Mouse (Mus musculus) heart, postnatal 36 days (tissue): ENCODE data around the gene Fhit. TPM values are rescaled to one million over a fixed set of nuclear protein-coding genes. Genes with fewer than 3 reads are reported as not detected.

Source experiments
- DNase-seq, 2 experiments: peaks; one replicate each; pipeline ENCODE4 v3.0.0; 2021 to 2022
- intact Hi-C: fragments of 180-260 bp; cut with DNase I; formaldehyde crosslinking; loops from one replicate; pipeline ENCODE4 v1.15.1; 2025
- total RNA-seq, 2 experiments: library from RNA; stranded (reverse); gene quantifications; 2 replicates each; pipeline ENCODE4 v1.2.3; 2021

The Fhit gene
- total RNA-seq, 2 experiments from 2014 or later = 1.6 to 2.7 TPM

DNA sequence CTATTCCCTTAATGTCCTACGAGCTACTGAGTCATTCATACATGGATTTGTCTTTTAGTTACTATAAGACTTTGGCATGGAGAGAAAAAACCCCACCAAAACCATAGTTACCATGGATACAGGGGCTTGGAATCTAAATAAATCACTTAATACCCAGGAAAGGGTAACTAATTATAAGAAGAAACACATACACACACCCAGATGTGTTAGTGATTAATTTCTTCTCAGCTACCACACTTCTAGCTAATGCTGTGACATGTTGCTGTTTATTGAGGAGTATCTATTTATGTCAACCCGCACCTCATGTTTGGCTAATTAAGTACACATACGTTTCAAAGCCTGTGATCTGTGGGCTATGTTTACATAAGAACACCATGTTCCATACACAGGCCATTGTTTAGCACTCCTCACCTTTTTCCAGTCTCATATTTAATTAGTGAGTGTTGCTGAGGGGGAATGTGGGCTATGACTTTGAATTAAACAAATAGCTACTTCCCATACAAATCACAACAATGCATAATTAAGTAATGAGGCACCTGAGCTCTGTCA, 1373.4 kb downstream of the Fhit start:
- intact Hi-C loops = no loop called here
- DNase-seq = no peak

DNA sequence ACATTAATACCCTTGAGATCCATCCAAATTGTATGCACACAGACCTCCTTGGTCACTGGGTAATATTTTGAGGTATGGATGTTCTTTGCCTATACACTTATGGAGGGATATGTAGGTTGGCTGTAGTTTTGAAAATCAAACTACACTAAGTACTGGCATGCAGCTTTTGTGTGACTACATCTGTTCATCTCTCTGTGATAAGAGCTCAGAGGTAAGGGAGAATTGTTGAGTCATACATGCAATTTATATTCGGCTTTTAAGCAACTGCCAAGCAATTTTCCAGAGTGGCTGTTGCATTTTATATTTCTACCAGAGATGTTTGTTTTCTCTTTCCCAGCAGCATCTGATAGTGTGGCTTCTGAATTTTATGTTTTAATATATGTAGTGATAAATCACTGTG, 1374.4 kb downstream of the Fhit start:
- no peak for DNase-seq
- intact Hi-C loops = no loop called here

DNA sequence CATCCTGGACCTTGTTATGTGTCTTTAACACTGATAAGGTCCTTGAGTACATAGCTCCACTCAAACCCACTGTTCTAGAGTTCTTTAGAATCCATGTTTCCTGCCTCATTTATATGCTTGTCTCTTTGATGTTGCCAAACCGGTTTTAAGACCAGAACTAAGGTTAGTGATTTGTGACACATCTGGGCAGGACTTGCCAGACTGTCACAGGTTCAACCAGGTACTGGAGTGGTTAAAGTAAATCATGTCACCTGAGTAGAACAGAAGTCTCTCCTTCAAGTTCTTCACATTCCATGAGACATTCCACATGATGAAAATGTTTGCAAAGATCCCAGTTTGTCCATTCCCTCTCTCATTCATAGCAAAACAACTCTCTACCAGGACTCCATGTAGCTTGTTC, 1376.0 kb downstream of the Fhit start:
- DNase-seq = no peak
- intact Hi-C loops = no loop called here

DNA sequence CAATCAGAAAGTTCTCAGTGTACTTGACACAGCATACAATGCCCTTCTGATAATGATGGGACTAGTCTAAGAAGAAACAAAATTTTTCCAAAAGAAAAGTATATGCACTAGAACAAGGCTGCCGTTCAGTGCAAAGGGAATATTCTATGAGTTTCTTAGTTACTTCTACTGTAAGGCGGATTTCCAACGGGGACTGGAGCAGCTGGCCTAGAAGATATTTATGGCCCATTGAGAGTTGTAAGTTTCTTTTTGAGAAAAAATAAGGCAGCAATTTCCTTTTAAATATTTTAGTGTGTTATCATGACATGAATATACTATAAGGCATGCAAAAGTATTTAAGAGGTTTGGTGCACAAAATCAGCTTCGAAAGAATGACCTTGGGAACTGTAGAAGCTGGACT, 1410.5 kb downstream of the Fhit start:
- no peak for DNase-seq

DNA sequence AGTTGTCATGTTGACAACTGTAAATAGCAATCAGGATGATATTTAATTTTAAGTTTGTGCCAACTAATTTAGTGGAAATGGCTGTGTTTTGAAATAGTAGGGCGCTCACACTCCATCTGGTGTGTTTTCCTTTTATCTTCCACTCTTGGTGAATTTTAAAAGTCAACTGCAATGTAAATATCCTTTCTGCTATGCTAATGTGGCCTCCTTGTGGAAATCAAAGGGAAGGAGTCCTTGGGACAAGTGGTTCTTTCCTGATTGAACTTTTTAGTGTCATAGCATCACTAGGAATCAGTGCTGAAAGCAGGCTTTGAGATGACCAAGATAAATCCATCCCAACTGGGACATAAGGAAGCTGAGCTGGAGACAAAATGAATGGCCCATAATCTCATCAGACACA, 1413.1 kb downstream of the Fhit start:
- no peak for DNase-seq
- intact Hi-C loops = loop anchor here (10.0 kb wide), 1 partner anchor 354 kb away; no protein-coding TSS in a partner anchor

More for the DNA sequence above, 1410.5 kb downstream of the Fhit start:
- intact Hi-C loops = no loop called here

DNA sequence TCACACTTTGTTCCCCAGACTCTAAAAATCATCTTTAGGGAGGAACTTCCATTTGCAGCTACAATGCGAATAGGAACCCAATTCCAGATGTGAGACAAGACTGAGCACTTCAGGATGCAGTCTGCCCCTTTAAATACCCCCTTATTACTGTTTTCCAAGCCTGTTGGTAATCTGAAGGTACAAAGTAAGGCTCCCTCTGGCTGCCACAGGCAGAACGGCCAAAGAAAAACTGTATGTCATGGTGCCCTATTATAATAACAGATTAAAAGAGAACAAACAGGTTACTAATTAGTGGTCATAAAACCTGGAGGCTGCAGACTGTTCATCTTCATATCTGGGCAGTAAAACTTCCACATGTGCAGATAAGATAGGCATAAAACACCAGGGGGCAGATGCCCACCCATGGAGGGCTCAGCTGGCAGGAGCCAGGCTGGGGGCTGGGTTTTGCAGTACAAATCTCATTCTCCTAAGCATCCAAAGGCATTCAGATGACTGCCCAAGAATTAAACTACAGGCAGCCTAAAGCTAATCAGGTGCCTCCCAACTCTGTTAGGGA, 1439.8 kb downstream of the Fhit start:
- intact Hi-C loops = no loop called here
- no peak for DNase-seq

DNA sequence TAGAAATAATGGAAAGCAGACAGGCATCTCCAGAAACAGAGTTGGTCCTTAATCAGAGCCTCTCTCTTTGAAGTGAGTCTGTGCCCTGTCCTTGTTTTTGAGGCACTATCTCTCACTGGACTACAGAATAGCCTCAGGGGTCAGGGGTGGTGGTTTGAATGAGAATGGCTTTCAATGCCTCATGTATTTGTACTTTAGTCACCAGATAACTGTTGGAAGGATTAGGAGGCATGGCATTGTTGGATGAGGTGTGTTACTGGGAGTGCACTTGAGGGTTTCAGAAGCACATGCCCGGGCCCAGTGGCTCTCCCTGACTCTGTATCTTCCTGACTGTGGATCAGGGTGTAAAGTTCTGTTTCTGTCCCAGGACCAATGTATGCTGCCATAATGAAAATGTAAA, 1463.2 kb downstream of the Fhit start:
- intact Hi-C loops = no loop called here
- no peak for DNase-seq

DNA sequence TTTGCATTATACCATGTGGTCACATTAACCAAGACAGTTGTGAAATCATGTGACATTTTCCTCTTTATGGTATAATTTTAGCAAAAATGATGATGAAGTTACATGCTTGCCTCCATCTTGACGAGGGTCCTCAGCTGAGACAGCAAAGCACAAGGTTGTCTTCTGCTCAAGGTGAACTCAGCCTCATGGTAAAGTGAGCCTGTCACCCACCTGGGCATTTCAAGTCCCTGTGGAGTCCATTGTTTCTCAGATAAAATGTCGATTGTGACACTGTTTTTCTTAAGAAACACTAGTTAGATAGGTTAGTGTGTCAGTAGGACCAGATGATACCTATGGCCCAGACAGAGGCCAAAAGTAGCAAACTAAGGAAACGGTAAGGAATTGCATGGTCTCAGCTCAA, 1464.7 kb downstream of the Fhit start:
- intact Hi-C loops = no loop called here
- no peak for DNase-seq

DNA sequence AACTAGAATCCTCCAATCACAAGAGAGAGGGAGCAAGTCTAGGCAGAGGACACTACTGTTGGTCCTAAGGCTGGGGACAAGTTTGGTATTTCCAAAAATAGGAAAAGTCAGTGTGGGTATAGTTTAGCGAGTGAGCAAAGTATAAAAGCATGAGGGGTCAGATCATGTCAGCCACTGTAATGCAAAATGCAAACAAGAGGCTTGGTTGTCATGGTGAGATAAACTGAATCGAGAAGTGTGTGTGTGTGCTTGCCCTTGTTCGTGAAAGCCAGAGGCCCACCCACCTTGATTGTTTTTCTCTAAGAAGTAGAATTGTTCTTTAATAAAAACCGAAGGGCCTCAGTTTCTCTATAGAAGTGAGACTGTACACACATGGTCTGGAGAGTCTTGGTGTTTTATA, 1465.8 kb downstream of the Fhit start:
- DNase-seq = no peak
- intact Hi-C loops = no loop called here

DNA sequence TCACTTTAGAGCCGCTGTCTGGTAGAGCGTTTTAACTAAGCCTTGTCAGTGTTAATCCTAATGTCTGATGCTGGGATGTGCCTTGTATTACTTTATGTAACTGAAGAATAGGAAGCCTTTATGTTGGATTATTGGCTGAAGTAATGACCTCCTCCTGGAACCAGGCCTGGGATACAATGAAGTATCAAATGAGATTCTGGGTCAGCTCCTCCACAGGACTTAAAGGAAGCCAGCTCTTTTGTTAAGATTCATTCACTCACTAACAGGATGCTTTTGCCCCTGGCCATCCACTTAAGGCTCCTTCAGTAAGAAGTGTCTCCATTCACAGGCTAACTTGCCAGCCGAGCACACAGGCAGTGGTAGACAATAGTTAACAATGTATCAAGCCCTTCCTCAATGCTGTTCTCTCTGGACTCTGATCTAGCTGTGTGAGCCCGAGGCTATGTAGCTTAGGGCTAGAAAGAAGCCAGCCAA, 1466.6 kb downstream of the Fhit start:
- DNase-seq = no peak
- intact Hi-C loops = no loop called here

DNA sequence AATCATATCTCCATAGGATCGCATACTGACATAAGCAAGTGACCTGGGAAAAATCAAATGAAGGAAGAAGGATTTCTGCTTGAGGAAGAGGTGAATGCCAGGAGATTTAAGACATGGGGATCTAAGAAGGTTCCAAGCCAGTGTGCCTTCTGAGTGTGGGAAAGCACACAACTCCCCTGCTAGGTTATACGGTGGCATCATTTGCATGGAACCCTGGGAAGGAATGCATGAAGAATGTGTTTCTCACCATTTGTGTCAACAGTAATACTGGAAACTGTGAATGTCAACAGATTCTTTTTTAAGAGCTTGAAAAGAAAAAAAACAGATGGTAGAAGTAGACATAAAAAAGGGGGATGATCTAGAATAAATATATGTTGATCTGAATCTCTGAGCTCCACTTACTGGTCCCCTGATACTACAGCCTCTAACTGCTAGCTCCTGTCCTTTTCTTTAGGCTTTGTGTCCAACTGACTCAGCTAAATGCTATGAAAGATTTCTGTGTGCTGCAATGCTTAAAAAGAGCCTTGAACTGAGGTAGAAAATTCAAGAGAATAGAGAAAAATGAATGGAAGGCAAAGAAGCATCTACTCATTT, 1473.1 kb downstream of the Fhit start:
- intact Hi-C loops = no loop called here
- DNase-seq = no peak

DNA sequence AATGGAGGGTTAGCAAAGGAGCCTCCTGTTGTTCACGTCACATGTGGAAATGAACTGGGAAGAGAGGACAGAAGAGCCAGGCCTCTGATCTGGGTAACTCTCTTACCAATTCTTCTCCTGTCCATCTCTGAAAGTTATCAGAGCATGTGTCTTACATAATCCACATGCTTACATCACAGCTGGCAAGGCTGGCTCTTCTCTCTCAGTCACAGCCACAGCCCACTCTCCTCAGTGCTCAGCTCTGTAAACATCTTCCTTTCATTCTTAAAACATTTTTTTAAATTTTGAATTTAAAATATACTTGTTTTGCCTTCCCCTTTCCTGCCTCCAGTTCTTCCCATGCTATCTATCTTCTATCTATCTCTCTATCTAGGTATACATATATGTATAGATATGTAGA, 1477.5 kb downstream of the Fhit start:
- no peak for DNase-seq
- intact Hi-C loops = loop anchor here (1.0 kb wide), 1 partner anchor 9 kb away; no protein-coding TSS in a partner anchor

DNA sequence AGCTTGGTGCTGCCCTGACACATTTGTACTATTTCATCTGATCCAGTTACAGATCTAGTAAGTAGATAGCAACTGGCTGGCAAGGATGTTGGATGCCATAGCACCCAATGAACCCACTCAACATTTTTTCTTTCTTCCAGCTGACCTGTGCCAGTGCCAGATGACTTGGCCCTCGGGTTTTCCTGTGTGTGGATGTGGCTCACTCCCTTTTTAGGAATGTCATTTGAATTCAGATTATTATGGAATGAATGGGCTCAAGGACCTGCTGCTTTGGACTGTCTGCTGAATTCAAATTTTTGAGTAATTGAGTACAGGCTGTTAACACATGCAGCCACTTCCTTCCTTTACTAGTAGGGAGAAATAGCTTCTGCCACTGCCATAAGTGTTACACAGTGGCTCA, 1489.1 kb downstream of the Fhit start:
- intact Hi-C loops = no loop called here
- no peak for DNase-seq

DNA sequence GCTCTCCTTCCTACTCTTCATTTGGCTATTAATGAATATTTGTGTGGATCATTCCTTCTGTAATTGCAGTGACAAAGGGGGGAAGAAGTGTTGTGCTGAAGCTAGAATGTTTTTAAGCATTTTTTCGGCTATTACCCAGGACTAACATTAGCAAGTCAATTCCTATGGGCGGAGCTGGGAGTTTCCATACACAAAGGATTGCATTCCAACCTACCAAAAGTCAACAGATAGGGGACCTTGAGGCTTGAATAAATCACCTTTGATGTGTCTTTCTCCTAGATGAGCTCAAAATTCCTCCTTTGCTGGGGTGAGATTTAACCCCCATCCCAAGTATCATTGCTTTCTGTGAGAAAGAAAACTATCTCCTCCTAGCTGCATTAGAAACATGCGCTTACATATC, 1490.1 kb downstream of the Fhit start:
- DNase-seq = no peak
- intact Hi-C loops = no loop called here

DNA sequence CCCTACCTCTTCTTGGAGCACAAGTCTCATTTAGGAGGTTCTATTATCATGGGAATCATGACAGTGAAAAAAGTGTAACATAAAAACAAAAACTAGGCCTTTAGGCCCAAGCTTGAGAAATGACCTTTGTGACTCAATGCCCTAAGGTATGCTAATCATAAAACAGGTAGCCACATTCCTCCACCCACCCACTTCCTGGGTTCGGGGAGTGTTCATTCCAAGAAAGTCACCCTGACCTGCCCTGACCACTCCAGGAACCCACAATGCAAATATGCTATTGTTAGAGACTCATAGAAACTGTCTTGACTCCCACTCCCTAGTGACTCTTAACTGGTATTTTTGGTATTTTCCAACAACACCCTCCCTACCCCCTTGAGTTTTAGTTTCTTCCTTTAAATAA, 1492.1 kb downstream of the Fhit start:
- intact Hi-C loops = no loop called here
- DNase-seq = no peak

DNA sequence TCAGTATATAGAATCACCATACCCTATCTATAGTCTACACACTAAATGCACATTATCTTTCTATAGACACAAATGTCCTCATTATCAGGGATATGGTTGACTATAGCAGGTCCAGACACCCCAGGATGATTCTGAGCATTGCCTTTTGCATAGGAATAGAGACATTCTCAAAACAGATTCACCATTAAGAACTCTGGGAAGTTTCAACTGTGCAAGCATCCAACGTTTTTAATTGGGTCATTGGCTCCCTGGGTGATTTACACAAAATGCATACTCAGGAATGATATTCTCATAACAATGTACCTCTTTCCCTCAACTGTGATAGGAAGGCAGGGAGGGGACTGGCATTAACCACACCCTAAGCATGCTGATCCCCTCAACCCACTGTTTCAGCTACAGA, 1503.4 kb downstream of the Fhit start:
- intact Hi-C loops = no loop called here
- no peak for DNase-seq

DNA sequence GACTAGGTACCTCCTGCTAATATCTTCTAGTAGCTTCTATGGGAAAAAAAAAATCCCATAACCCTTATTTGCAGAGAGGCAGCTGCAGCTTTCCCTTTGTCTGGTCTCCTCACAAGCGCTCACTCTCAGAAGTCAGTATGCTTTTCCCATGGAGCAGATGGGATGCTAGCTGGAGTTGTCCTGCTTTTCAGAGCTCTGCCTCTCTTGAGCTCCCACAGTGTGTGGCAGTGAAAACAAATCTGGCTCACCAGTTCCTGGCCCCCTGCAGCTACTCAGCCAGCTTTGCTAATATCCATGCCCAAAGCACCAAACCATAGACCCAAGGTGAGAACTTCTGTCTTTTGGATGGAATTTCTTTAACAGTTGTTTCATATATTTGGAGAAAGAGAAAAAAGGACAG, 1510.4 kb downstream of the Fhit start:
- intact Hi-C loops = no loop called here
- DNase-seq = no peak

DNA sequence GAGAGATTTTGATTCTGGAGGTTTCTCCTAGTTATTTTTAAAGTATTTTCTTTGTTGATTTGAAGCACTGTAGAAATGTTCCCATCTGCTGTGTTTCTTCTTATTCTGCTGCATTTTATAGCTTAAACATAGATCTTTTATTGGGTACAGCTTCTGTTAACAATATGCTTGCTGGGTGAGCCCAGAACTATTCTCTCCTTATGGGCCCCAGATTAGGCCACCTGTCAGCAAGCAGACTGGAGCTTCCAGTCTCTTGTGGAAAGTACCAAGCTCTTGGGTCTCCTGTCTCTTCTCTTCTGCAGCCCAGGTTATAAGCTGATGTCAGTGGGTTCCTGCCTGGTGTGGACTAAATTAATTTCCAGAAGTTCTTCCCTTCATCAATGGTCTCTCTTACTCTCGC, 1513.4 kb downstream of the Fhit start:
- no peak for DNase-seq
- intact Hi-C loops = no loop called here

DNA sequence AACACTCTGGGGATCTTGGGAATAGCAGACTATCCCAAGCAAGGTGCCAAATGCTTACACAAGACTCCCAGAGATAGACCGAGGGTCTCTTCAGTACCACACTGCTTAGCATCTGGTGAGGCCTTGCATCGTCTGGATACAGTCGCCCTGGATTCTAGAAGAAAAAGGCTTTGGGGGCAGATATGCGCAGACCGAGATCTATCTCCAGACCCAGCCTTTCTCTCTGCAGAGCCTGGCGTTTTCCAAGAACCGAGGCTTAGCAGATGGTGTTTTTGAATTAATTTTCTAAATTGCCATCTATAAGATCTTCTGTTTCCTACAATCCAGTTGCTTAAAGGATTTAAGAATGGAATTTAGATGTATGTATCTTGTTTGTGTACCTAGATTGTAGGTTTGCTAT, 1515.6 kb downstream of the Fhit start:
- intact Hi-C loops = no loop called here
- DNase-seq = no peak

DNA sequence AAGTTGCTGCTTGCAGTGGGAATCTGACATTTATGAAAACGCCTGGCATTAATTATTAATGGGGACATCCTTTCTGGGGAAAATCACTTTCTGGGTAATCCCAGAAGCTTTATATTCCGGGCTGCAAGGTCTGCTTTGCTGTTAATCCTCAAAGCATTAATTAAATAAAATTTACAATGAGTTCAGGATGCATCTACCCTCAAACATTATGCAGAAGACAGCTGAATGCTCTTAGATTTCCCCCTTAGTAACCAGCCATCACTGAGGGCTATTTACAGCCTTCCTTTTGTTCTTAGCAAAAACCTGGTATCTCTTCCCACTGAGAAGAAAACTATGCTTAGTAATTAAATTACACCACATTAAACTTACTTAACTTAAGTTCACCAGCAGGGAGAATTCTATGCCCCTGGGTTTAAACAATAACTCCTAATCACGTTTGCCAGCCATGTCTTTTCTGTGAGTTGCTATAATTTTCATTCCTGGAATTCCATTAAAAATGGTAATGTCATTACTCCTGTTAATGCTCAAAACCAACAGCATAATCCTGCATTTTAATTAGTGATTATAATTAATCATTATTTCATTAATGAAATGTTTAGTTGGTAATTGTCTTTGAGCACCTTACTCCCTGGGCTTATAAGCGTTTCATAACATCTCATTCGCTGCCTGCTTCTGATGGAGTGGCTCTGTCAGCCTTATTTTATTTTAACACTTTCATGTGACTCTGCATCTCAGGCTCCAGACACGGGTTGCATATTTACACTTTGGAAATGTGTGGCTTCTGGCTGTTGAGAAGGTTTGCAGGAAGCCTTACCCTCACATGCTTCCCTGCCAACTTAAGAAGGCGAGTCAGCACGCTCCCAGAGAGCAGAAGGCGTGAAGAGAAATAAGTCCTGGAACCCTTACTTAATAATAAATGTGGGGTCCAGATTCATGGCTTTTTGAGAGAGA, 1517.3 kb downstream of the Fhit start:
- intact Hi-C loops = no loop called here
- DNase-seq = no peak

DNA sequence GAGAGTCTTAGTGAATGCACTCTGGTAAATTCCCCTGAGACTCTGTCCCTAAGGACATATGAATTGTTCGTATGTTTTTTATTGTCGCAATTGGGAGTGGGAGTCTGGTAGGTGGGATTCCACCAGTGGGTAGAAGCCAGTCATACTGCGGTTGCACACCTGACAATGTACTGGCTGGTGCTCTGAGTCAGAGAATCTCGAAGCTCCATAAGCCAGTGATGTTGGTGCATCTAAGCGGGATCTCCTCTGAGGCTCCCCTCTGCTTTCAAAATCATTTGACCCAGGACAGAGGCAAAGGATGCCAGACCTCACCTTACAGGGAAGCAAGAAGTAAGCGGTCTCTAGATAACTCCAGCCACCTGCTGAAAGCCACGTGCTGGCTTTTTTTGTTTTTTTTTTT, 1518.1 kb downstream of the Fhit start:
- DNase-seq = no peak
- intact Hi-C loops = no loop called here
